Mouse (Mus musculus) MEL (cell line): ENCODE results near the gene Adamtsl4. TPM values are rescaled to one million over a fixed set of nuclear protein-coding genes. Genes with fewer than 3 reads are reported as not detected.
A peak's percentile ranks its signal among the peaks of the same experiment; 100 is the strongest.

Source experiments
- DNase-seq: peaks from one replicate; pipeline ENCODE4 v3.0.0; 2011; ENCODE audit warnings: low read depth, low spot score
- H3K27ac ChIP-seq: 2 replicates; pipeline ENCODE4 v1.5.1; 2012; ENCODE audit warnings: low read depth, mild to moderate bottlenecking, control low read depth, low read length, moderate library complexity; ENCODE audit not compliant: control insufficient read depth
- H3K27me3 ChIP-seq, 2 experiments: fragments of 150-350 bp in 1 of 2; sonication (generic) in 1 of 2; 2 replicates each; pipeline ENCODE4 v1.6.1; 2012; ENCODE audit warnings: low read length in 2 of 2, mild to moderate bottlenecking in 2 of 2, improper control_type of control experiment in 1 of 2, moderate library complexity in 1 of 2; ENCODE audit not compliant: insufficient read depth in 2 of 2, control insufficient read depth in 1 of 2
- H3K36me3 ChIP-seq, 2 experiments: 2 replicates each; pipeline ENCODE4 v1.6.1; 2012 to 2014; ENCODE audit warnings: low read length in 2 of 2, improper control_type of control experiment in 1 of 2, inconsistent platforms in 1 of 2, mild to moderate bottlenecking in 1 of 2; ENCODE audit not compliant: insufficient read depth in 2 of 2, control insufficient read depth in 1 of 2
- H3K4me1 ChIP-seq, 2 experiments: fragments of 150-350 bp in 1 of 2; sonication (generic) in 1 of 2; 2 replicates each; pipeline ENCODE4 v1.6.1; 2012; ENCODE audit warnings: low read length in 2 of 2, improper control_type of control experiment in 1 of 2, mild to moderate bottlenecking in 1 of 2; ENCODE audit not compliant: insufficient read depth in 2 of 2, control insufficient read depth in 1 of 2
- H3K4me3 ChIP-seq, 2 experiments: fragments of 150-350 bp in 1 of 2; sonication (generic) in 1 of 2; 2 replicates each; pipeline ENCODE4 v1.5.1; 2012; ENCODE audit warnings: low read depth in 2 of 2, low read length in 2 of 2, mild to moderate bottlenecking in 2 of 2, moderate library complexity in 2 of 2, control low read depth in 1 of 2, improper control_type of control experiment in 1 of 2; ENCODE audit not compliant: control insufficient read depth in 1 of 2, insufficient read depth in 1 of 2
- H3K79me2 ChIP-seq: 2 replicates; pipeline ENCODE4 v1.6.1; 2012; ENCODE audit warnings: mild to moderate bottlenecking, low read length, moderate library complexity; ENCODE audit not compliant: control insufficient read depth, poor library complexity, insufficient read depth
- H3K9ac ChIP-seq: 2 replicates; pipeline ENCODE4 v1.6.1; 2012; ENCODE audit warnings: low read depth, mild to moderate bottlenecking, control low read depth, low read length, moderate library complexity; ENCODE audit not compliant: control insufficient read depth, poor library complexity, severe bottlenecking
- H3K9me3 ChIP-seq: fragments of 150-350 bp; sonication (generic); replicated peaks from 2 replicates; pipeline ENCODE4 v1.6.1; 2012; ENCODE audit warnings: mild to moderate bottlenecking, low read length, improper control_type of control experiment, moderate library complexity; ENCODE audit not compliant: insufficient read depth
- BHLHE40 ChIP-seq: IDR thresholded peaks from 2 replicates; pipeline ENCODE4 v1.6.1; 2012; ENCODE audit warnings: low read depth, mild to moderate bottlenecking, inconsistent platforms, low read length, improper control_type of control experiment, borderline replicate concordance
- E2F4 ChIP-seq: IDR thresholded peaks from 2 replicates; pipeline ENCODE4 v1.6.1; 2011; ENCODE audit warnings: low read depth, low read length, improper control_type of control experiment, borderline replicate concordance
- EP300 ChIP-seq, 2 experiments: IDR thresholded peaks; 2 replicates each; pipeline ENCODE4 v1.6.1; 2011; ENCODE audit warnings: improper control_type of control experiment in 2 of 2, low read length in 2 of 2, low read depth in 1 of 2, mild to moderate bottlenecking in 1 of 2
- ETS1 ChIP-seq: IDR thresholded peaks from 2 replicates; pipeline ENCODE4 v1.6.1; 2012; ENCODE audit warnings: low read depth, mild to moderate bottlenecking, inconsistent platforms, low read length, improper control_type of control experiment, moderate library complexity
- GATA1 ChIP-seq: IDR thresholded peaks from 2 replicates; pipeline ENCODE4 v1.6.1; 2011; ENCODE audit warnings: low read depth, low read length, improper control_type of control experiment
- JUND ChIP-seq: IDR thresholded peaks from 2 replicates; pipeline ENCODE4 v1.6.1; 2011; ENCODE audit warnings: low read depth, mild to moderate bottlenecking, improper control_type of control experiment, low read length
- MAZ ChIP-seq: IDR thresholded peaks from 2 replicates; pipeline ENCODE4 v1.6.1; 2012; ENCODE audit warnings: low read depth, mild to moderate bottlenecking, inconsistent platforms, low read length, improper control_type of control experiment
- MXI1 ChIP-seq: IDR thresholded peaks from 2 replicates; pipeline ENCODE4 v1.6.1; 2011; ENCODE audit warnings: mild to moderate bottlenecking, low read depth, low read length, improper control_type of control experiment
- MYB ChIP-seq: IDR thresholded peaks from 2 replicates; pipeline ENCODE4 v1.6.1; 2011; ENCODE audit warnings: mild to moderate bottlenecking, low read depth, low read length, improper control_type of control experiment
- MYC ChIP-seq: IDR thresholded peaks from 2 replicates; pipeline ENCODE4 v1.6.1; 2011; ENCODE audit warnings: low read depth, mild to moderate bottlenecking, low read length, improper control_type of control experiment, moderate library complexity
- NRF1 ChIP-seq: IDR thresholded peaks from 2 replicates; pipeline ENCODE4 v1.6.1; 2014; ENCODE audit warnings: low read depth, mild to moderate bottlenecking, inconsistent platforms, low read length, improper control_type of control experiment, moderate library complexity; ENCODE audit not compliant: poor library complexity, insufficient read depth, severe bottlenecking
- POLR2AphosphoS5 ChIP-seq: IDR thresholded peaks from 2 replicates; pipeline ENCODE4 v1.6.1; 2012; ENCODE audit warnings: low read depth, borderline replicate concordance, mild to moderate bottlenecking, inconsistent platforms, low read length, moderate library complexity, mixed read lengths
- RCOR1 ChIP-seq: IDR thresholded peaks from 2 replicates; pipeline ENCODE4 v1.6.1; 2012; ENCODE audit warnings: low read depth, mild to moderate bottlenecking, inconsistent platforms, low read length, improper control_type of control experiment
- SIN3A ChIP-seq: IDR thresholded peaks from 2 replicates; pipeline ENCODE4 v1.6.1; 2012; ENCODE audit warnings: low read length, improper control_type of control experiment, inconsistent platforms
- TAL1 ChIP-seq: IDR thresholded peaks from 2 replicates; pipeline ENCODE4 v1.6.1; 2012; ENCODE audit warnings: mild to moderate bottlenecking, inconsistent platforms, low read length, moderate library complexity, mixed read lengths
- TBP ChIP-seq: IDR thresholded peaks from 2 replicates; pipeline ENCODE4 v1.8.0; 2011; ENCODE audit warnings: low read depth, low read length, improper control_type of control experiment
- TCF12 ChIP-seq: IDR thresholded peaks from 2 replicates; pipeline ENCODE4 v1.6.1; 2014; ENCODE audit warnings: low read depth, mild to moderate bottlenecking, inconsistent platforms, low read length, improper control_type of control experiment, moderate library complexity
- UBTF ChIP-seq: IDR thresholded peaks from 2 replicates; pipeline ENCODE4 v1.6.1; 2012; ENCODE audit warnings: low read depth, mild to moderate bottlenecking, inconsistent platforms, low read length, improper control_type of control experiment, moderate library complexity, borderline replicate concordance; ENCODE audit not compliant: insufficient read depth
- USF2 ChIP-seq, 2 experiments: IDR thresholded peaks; 2 replicates each; pipeline ENCODE4 v1.6.1; 2011 to 2012; ENCODE audit warnings: improper control_type of control experiment in 2 of 2, low read length in 2 of 2, borderline replicate concordance in 1 of 2, inconsistent platforms in 1 of 2, low read depth in 1 of 2, mild to moderate bottlenecking in 1 of 2; ENCODE audit not compliant: insufficient read depth in 1 of 2
- ZMIZ1 ChIP-seq: IDR thresholded peaks from 2 replicates; pipeline ENCODE4 v1.6.1; 2012; ENCODE audit warnings: low read depth, mild to moderate bottlenecking, inconsistent platforms, low read length, improper control_type of control experiment, moderate library complexity
- polyA plus RNA-seq, 2 experiments: library from polyadenylated mRNA; stranded (reverse) in 1 of 2; unstranded in 1 of 2; fragments of >175 nt in 1 of 2; fragments of >200 nt in 1 of 2; gene quantifications; 2 replicates each; pipeline versions ENCODE4 v1.2.1 to v1.2.4; 2012; ENCODE audit warnings: low replicate concordance in 2 of 2, low read depth in 1 of 2; ENCODE audit not compliant: insufficient read length in 2 of 2, insufficient read depth in 1 of 2, missing spikeins in 1 of 2
- total RNA-seq: library from RNA; depleted of rRNA; stranded (reverse); fragments of 300-350 nt; gene quantifications from 2 replicates; pipeline ENCODE4 v1.2.3, GENCODE M21; 2012

Gene Adamtsl4
- total and polyA plus RNA-seq, 3 experiments: 0.27 to 0.88 TPM; not detected in 1

GRCm38 (mm10) chr3:95645313-95646235, 42.1 kb downstream of the Adamtsl4 start (continued):
- TF ChIP-seq POLR2AphosphoS5 (no peak; the same call in 1 of the 2 replicates), ETS1 (peak; percentile 84), USF2 (IDR thresholded peaks at IDR 0.05; ENCODE audit: borderline replicate concordance in 1 of 2, insufficient read depth in 1 of 2, low read depth in 1 of 2, low read length in 2 of 2) (no peak), NRF1 (no peak)
- TF ChIP-seq, all 39 proteins: peak for 22

- no peaks in the 10 kb centered on the region for H3K79me2 ChIP-seq
- 0 out of 2 replicates have a peak overlapping the region, but pooled peaks have one; percentile 1 for H3K9ac ChIP-seq
- H3K36me3 ChIP-seq: peaks cover 6 to 42% of the 10 kb centered on the region in 2 experiments; a peak in 3 of 4 replicates
- peaks cover 16 to 35% of the 10 kb centered on the region in 2 experiments for H3K4me1 ChIP-seq
- DNase-seq: peak; percentile 90
- H3K9me3 ChIP-seq: no peaks in the 10 kb centered on the region
- H3K27me3 ChIP-seq: no peaks in the 10 kb centered on the region
- no peak overlapping the region for H3K4me3 ChIP-seq
- peak overlapping the region; percentile 50 for H3K27ac ChIP-seq
- TF ChIP-seq BHLHE40 (peak; percentile 21; the same call in 1 of the 2 replicates), GATA1 (peak; percentile 94), EP300 (IDR thresholded peaks at IDR 0.05; ENCODE audit: low read depth in 1 of 2, low read length in 2 of 2) (peak; percentile 94), MYC (peak; percentile 50; the same call in 1 of the 2 replicates), MAZ (no peak), TCF12 (peak; percentile 93), TAL1 (peak; percentile 97), RCOR1 (peak; percentile 95), MXI1 (peak; percentile 43), SIN3A (peak; percentile 80), UBTF (no peak), MYB (peak; percentile 86), JUND (0 out of 2 replicates have a peak, but pooled peaks have one; percentile 2), ETS1 (peak; percentile 87), ZMIZ1 (no peak; the same call in 1 of the 2 replicates), E2F4 (no peak), TBP (peak; percentile 59)
Observed at GRCm38 (mm10) chr3:95643097-95643496, 44.6 kb downstream of the Adamtsl4 start.
